Mouse (Mus musculus) urinary bladder, adult 2 months (tissue): ENCODE measurements around the gene Foxp2. TPM values are rescaled to one million over a fixed set of nuclear protein-coding genes. Genes with fewer than 3 reads are reported as not detected.

Experiments
- DNase-seq: peaks from one replicate; pipeline ENCODE4 v3.0.0; 2022; ENCODE audit warnings: low spot score
- polyA plus RNA-seq: library from polyadenylated mRNA; depleted of rRNA; stranded (reverse); fragments of >200 nt; gene quantifications from 2 replicates; pipeline ENCODE4 v1.2.3, GENCODE M21; 2012

Foxp2 gene
- polyA plus RNA-seq, 1 experiment: 13.4 TPM

- DNase-seq: no peak
These were observed 200.4 kb downstream of the Foxp2 start for GRCm38 (mm10) chr6:15101548-15101947.

GRCm38 (mm10) chr6:15120916-15121315 lies 219.8 kb downstream of the Foxp2 start:
- DNase-seq: no peak

- no peak for DNase-seq
These were observed 220.2 kb downstream of the Foxp2 start for GRCm38 (mm10) chr6:15121339-15121738.

- DNase-seq: no peak
These were observed 229.0 kb downstream of the Foxp2 start for GRCm38 (mm10) chr6:15130142-15130541.

- DNase-seq: no peak
These were observed 240.9 kb downstream of the Foxp2 start for GRCm38 (mm10) chr6:15142094-15142493.

- no peak for DNase-seq
These were observed 250.5 kb downstream of the Foxp2 start for GRCm38 (mm10) chr6:15151619-15152018.

- no peak for DNase-seq
These were observed 262.4 kb downstream of the Foxp2 start for GRCm38 (mm10) chr6:15163508-15164053.

GRCm38 (mm10) chr6:15176754-15177153 lies 275.6 kb downstream of the Foxp2 start:
- no peak for DNase-seq

GRCm38 (mm10) chr6:15192877-15193276 lies 291.7 kb downstream of the Foxp2 start:
- no peak for DNase-seq

- DNase-seq: no peak
These were observed 341.2 kb downstream of the Foxp2 start for GRCm38 (mm10) chr6:15242176-15242942.

- no peak for DNase-seq
These were observed 356.2 kb downstream of the Foxp2 start for GRCm38 (mm10) chr6:15257393-15257792.

GRCm38 (mm10) chr6:15257893-15258292 lies 356.7 kb downstream of the Foxp2 start:
- DNase-seq: no peak

GRCm38 (mm10) chr6:15268136-15268535 lies 367.0 kb downstream of the Foxp2 start:
- no peak for DNase-seq

- DNase-seq: no peak
These were observed 384.1 kb downstream of the Foxp2 start for GRCm38 (mm10) chr6:15285213-15285612.

- no peak for DNase-seq
These were observed 392.9 kb downstream of the Foxp2 start for GRCm38 (mm10) chr6:15294081-15294480.

- DNase-seq: no peak
These were observed 398.1 kb downstream of the Foxp2 start for GRCm38 (mm10) chr6:15299279-15299678.

GRCm38 (mm10) chr6:15310671-15311070 lies 409.5 kb downstream of the Foxp2 start:
- DNase-seq: no peak

- DNase-seq: no peak
These were observed 415.8 kb downstream of the Foxp2 start for GRCm38 (mm10) chr6:15316948-15317347.

- DNase-seq: no peak
These were observed 417.2 kb downstream of the Foxp2 start for GRCm38 (mm10) chr6:15318343-15318742.

- no peak for DNase-seq
These were observed 420.4 kb downstream of the Foxp2 start for GRCm38 (mm10) chr6:15321551-15321974.

GRCm38 (mm10) chr6:15323099-15323498 lies 421.9 kb downstream of the Foxp2 start:
- no peak for DNase-seq

GRCm38 (mm10) chr6:15347705-15348104 lies 446.6 kb downstream of the Foxp2 start:
- DNase-seq: no peak

GRCm38 (mm10) chr6:15355852-15356251 lies 454.7 kb downstream of the Foxp2 start:
- DNase-seq: no peak

- no peak for DNase-seq
These were observed 469.1 kb downstream of the Foxp2 start for GRCm38 (mm10) chr6:15370281-15370680.
